Mouse (Mus musculus) stomach, postnatal 0 days (tissue): Measurements from ENCODE around the gene Nxnl2. TPM values are rescaled to one million over a fixed set of nuclear protein-coding genes. Genes with fewer than 3 reads are reported as not detected.

Experiments
- ATAC-seq: fragments of 200-750 bp; cut with Nextera tagmentation; 2 replicates; pipeline ENCODE4 v1.8.0; 2017; ENCODE audit not compliant: low FRiP score, low TSS enrichment
- DNase-seq: peaks from one replicate; pipeline ENCODE4 v3.0.0-alpha.2; 2016; ENCODE audit warnings: low spot score
- H3K27ac ChIP-seq: fragments of 300-500 bp; sonication (generic); replicated peaks from 2 replicates; pipeline ENCODE4 v1.5.1; 2014; ENCODE audit warnings: mild to moderate bottlenecking, control low read depth
- H3K27me3 ChIP-seq: fragments of 300-500 bp; sonication (generic); 2 replicates; pipeline ENCODE4 v1.6.1; 2014; ENCODE audit warnings: low read length; ENCODE audit not compliant: control insufficient read depth, insufficient read depth
- H3K36me3 ChIP-seq: fragments of 300-500 bp; sonication (generic); 2 replicates; pipeline ENCODE4 v1.6.1; 2014; ENCODE audit warnings: low read length, mixed read lengths; ENCODE audit not compliant: control insufficient read depth, insufficient read depth
- H3K4me1 ChIP-seq: fragments of 300-500 bp; sonication (generic); replicated peaks from 2 replicates; pipeline ENCODE4 v1.6.1; 2014; ENCODE audit warnings: antibody characterized with exemption; ENCODE audit not compliant: control insufficient read depth, insufficient read depth
- H3K4me2 ChIP-seq: fragments of 300-500 bp; sonication (generic); replicated peaks from 2 replicates; pipeline ENCODE4 v1.6.1; 2014; ENCODE audit warnings: low read depth, mild to moderate bottlenecking, control low read depth, moderate library complexity
- H3K4me3 ChIP-seq: fragments of 300-500 bp; sonication (generic); 2 replicates; pipeline ENCODE4 v1.5.1; 2014; ENCODE audit warnings: low read depth, low read length, control low read depth
- H3K9ac ChIP-seq: fragments of 300-500 bp; sonication (generic); 2 replicates; pipeline ENCODE4 v1.6.1; 2014; ENCODE audit warnings: mild to moderate bottlenecking, low read length, control low read depth, mixed read lengths
- H3K9me3 ChIP-seq: fragments of 300-500 bp; sonication (generic); 2 replicates; pipeline ENCODE4 v1.6.1; 2016; ENCODE audit warnings: low read length; ENCODE audit not compliant: control insufficient read depth
- CTCF ChIP-seq: IDR thresholded peaks from 2 replicates; pipeline ENCODE4 v1.5.1; 2016; ENCODE audit warnings: antibody characterized with exemption, low read depth, mild to moderate bottlenecking, moderate library complexity
- EP300 ChIP-seq: optimal IDR thresholded peaks from 2 replicates; pipeline ENCODE3; 2016; ENCODE audit warnings: antibody characterized with exemption
- WGBS: fragments of 180-500 bp; shearing (Covaris S2); extraction: QIAGEN DNeasy Blood & Tissue Kit; methylation state at CpG from one replicate; pipeline ENCODE4 v1.1.7; 2014; 5-methylcytosine and 5-hydroxymethylcytosine counted together
- polyA plus RNA-seq: library from polyadenylated mRNA; unstranded; fragments of >200 nt; fragmentation: Nextera tagmentation; extraction: Ambion mirVana; gene quantifications from 2 replicates; pipeline ENCODE4 v1.2.1, GENCODE M21; 2015

The Nxnl2 gene
- polyA plus RNA-seq, 1 experiment from 2014 or later = 4.6 TPM

DNA sequence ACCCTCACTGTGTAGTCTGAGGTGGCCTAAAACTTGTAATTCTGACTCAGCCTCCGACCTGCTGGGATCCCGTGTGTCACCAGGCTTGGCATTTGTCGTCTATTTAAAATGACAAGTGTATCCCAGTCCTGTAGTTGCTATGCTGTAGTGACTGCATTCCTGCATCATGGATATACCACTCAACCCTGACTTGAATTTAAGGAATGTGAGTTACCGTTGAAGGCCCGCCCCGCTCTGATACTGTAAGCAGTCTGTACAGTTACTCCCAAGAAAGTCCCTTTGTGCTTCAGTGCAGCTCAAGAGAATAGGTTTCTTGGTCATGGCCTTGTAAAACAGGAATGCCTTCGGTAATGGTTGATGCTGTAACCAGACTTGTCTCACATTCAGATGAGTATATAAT lies 42.4 kb upstream of the Nxnl2 start:
- no peak for ATAC-seq
- 84% methylated on average over 7 of the region's 7 CpGs for WGBS
- no peak for DNase-seq

DNA sequence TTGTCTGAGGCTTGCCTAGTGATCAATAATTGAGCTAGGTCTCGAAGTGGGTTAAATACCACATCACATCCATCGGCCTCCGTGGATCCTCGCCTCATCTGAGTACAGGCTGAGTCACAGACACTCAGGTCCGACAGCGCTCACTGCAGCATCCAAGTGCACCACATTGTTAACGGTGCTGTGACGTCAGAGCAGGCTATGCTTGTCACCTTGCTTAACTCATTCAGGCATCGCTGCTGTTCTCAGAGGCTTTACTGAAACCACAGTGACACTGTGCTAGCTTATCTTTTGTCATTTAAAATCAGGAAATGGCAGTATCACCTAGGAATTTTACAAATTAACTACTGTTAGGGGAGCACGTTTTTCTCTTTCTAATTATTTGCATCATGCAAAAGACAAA lies 39.6 kb upstream of the Nxnl2 start:
- Histone ChIP-seq H3K4me1 (no peaks in the 10 kb centered on the region), H3K27ac (no peak overlapping the region), H3K36me3 (no peaks in the 10 kb centered on the region; the same call in 1 of the 2 replicates), H3K4me3 (no peak overlapping the region), H3K9ac (no peak overlapping the region), H3K9me3 (no peaks in the 10 kb centered on the region), H3K27me3 (no peaks in the 10 kb centered on the region), H3K4me2 (no peak overlapping the region)
- TF ChIP-seq EP300 = no peak
- TF ChIP-seq CTCF = no peak
- DNase-seq = no peak
- WGBS = 79% methylated on average over 10 of the region's 10 CpGs
- ATAC-seq = no peak

More for the DNA sequence above, 42.4 kb upstream of the Nxnl2 start:
- Histone ChIP-seq H3K4me2 (no peak overlapping the region), H3K36me3 (no peaks in the 10 kb centered on the region; the same call in 1 of the 2 replicates), H3K27ac (no peak overlapping the region), H3K9me3 (no peaks in the 10 kb centered on the region), H3K4me1 (no peaks in the 10 kb centered on the region), H3K27me3 (no peaks in the 10 kb centered on the region), H3K9ac (no peak overlapping the region), H3K4me3 (no peak overlapping the region)
- TF ChIP-seq EP300 = no peak
- TF ChIP-seq CTCF = no peak

DNA sequence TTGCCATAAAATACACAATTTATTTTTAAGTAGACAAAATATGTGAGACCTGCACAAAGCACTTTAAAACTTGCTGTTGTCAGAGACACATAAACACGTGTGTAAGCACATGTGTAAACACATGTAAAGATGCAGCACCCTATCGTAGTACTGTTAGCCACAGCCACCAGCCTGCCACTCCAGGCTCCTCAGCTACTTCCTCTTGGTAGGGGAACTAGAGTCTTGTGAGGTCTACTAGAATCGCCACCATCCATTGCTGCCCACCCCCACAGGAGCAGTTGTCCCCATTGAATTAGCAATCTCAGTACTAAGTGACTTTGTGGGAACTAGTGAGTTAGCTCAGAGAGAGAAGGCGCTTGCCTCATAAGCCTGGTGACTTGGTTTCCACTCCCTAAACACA lies 34.5 kb upstream of the Nxnl2 start:
- H3K27ac ChIP-seq = no peak overlapping the region
- no peak for TF ChIP-seq CTCF
- no peak for TF ChIP-seq EP300
- WGBS = 77% methylated on average over 4 of the region's 4 CpGs

DNA sequence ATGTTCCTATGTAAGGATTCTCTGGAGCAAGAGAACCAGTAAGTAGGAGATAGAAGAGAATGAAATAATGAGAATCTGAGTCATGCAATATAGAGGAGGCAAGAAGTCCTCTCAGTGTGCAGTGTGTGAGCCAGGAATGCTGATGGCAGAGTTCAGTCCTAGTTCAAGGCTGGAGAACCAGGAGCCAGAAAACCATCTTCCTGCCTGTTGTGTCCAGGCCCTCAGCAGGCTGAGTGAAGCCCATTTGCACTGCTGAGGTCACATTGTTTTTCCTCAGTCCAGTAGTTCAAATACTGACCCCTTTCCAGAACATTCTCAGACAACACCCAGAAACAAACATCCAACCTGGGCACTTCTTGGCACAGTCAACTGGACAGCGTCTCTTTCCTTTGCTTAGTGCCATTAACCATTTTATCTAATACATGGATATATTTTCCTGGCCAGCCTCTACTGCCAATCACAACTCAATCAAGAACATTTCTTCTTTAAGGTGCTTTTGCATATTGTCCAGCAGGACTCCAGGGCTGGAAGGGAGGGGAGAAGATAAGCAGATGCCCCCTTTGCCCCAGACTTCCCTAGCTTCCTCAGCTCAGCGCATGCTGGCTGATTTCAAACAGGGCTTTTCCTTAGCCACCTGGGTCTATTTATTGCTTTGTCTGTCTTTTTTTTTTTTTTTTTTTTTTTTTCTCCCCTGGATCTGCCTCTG lies 33.7 kb upstream of the Nxnl2 start:
- Histone ChIP-seq H3K4me1 (0 out of 2 replicates have a peak, but pooled peaks cover 3% of the 10 kb centered on the region), H3K4me2 (no peak overlapping the region), H3K4me3 (no peak overlapping the region), H3K9me3 (no peaks in the 10 kb centered on the region), H3K27me3 (no peaks in the 10 kb centered on the region), H3K36me3 (peaks cover 7% of the 10 kb centered on the region), H3K27ac (peak overlapping the region; percentile 63; the same call in 1 of the 2 replicates), H3K9ac (no peak overlapping the region)
- ATAC-seq (peak; percentile 38; the same call in 1 of the 2 replicates), DNase-seq (no peak)
- 46% methylated on average over 2 of the region's 2 CpGs for WGBS
- TF ChIP-seq CTCF = no peak
- TF ChIP-seq EP300 = no peak

More for the DNA sequence above, 34.5 kb upstream of the Nxnl2 start:
- DNase-seq = no peak
- Histone ChIP-seq H3K9me3 (no peaks in the 10 kb centered on the region), H3K4me2 (no peak overlapping the region), H3K4me3 (no peak overlapping the region), H3K27me3 (no peaks in the 10 kb centered on the region), H3K9ac (no peak overlapping the region), H3K36me3 (peaks cover 4% of the 10 kb centered on the region), H3K4me1 (0 out of 2 replicates have a peak, but pooled peaks cover 3% of the 10 kb centered on the region)
- ATAC-seq = no peak

DNA sequence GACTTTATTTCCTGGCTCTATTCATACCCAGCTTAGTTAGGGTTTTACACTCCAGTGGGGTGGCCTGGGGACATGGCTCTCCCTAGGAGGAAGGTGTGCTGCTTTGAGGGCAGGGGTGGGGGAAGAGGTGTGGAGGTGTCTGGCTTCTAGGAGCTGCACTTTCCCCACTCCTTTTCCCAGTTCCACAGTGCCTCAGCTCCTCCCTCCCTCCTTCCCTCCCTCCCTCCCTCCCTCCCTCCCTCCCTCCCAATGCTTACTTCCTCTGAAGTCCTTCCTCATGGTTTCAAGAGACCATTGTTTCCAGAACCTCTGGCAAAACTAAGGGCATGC lies 33.2 kb upstream of the Nxnl2 start:
- no peak for TF ChIP-seq EP300
- no peaks in the 10 kb centered on the region for H3K27me3 ChIP-seq
- H3K9me3 ChIP-seq = no peaks in the 10 kb centered on the region
- ATAC-seq (peak; percentile 51; the same call in 1 of the 2 replicates), DNase-seq (peak; percentile 38)
- no peak overlapping the region for H3K9ac ChIP-seq
- peak overlapping the region; percentile 63; the same call in 1 of the 2 replicates for H3K27ac ChIP-seq
- H3K36me3 ChIP-seq = peaks cover 7% of the 10 kb centered on the region
- H3K4me2 ChIP-seq = no peak overlapping the region
- H3K4me3 ChIP-seq = no peak overlapping the region
- H3K4me1 ChIP-seq = 0 out of 2 replicates have a peak, but pooled peaks cover 3% of the 10 kb centered on the region

DNA sequence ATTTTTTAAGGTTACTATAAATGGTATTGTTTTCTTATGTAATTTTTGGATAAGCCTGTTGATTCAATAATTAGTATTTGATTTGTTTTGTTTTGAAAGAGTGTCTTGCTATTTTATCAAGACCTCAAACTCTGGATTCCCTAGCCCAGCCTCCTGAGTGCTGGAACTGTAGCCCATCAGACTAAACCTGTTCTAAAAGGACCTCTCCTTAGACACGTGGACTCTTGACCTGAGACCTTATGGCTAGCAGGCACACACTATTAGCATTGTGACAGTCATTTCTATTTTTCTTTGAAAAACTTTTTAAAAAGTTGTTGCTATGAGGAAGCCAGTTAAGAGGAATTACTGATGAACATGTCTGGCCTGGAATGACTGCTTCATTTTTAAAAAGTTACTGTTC lies 23.7 kb upstream of the Nxnl2 start:
- Histone ChIP-seq H3K4me2 (no peak overlapping the region), H3K4me3 (no peak overlapping the region), H3K27me3 (no peaks in the 10 kb centered on the region), H3K36me3 (peaks cover 5% of the 10 kb centered on the region), H3K27ac (no peak overlapping the region), H3K9ac (no peak overlapping the region), H3K4me1 (no peaks in the 10 kb centered on the region), H3K9me3 (no peaks in the 10 kb centered on the region)
- 51% methylated on average over 1 of the region's 1 CpGs for WGBS
- no peak for ATAC-seq
- TF ChIP-seq CTCF (no peak), EP300 (no peak)
- DNase-seq = no peak
